Mouse (Mus musculus): Measurements from ENCODE around the gene Birc7.

The Birc7 gene

GRCm38 (mm10) chr2:180928723-180929122, at the start of gene Birc7:
Gene Birc7, plus strand, starts transcription at chr2:180929023.
- DNase-seq (ENCODE audit: low read depth), result no peak

GRCm38 (mm10) chr2:180879365-180880067, 49.3 kb upstream of the Birc7 start:
- no peak for DNase-seq (ENCODE audit: low read depth)

GRCm38 (mm10) chr2:180881281-180881680, 47.5 kb upstream of the Birc7 start:
- DNase-seq (ENCODE audit: low read depth), result no peak

- DNase-seq (ENCODE audit: low read depth), result no peak
These were observed 43.6 kb upstream of the Birc7 start for GRCm38 (mm10) chr2:180885270-180885669.

GRCm38 (mm10) chr2:180889271-180889920, 39.4 kb upstream of the Birc7 start:
- no peak for DNase-seq (ENCODE audit: low read depth)

GRCm38 (mm10) chr2:180889921-180890280, 38.9 kb upstream of the Birc7 start:
- no peak for DNase-seq (ENCODE audit: low read depth)

- DNase-seq (ENCODE audit: low read depth), result no peak
These were observed 38.3 kb upstream of the Birc7 start for GRCm38 (mm10) chr2:180890422-180891074.

GRCm38 (mm10) chr2:180891075-180891834, 37.6 kb upstream of the Birc7 start:
- DNase-seq (ENCODE audit: low read depth), result no peak

GRCm38 (mm10) chr2:180891835-180892323, 36.9 kb upstream of the Birc7 start:
- DNase-seq (ENCODE audit: low read depth), result no peak

GRCm38 (mm10) chr2:180892841-180893521, 35.8 kb upstream of the Birc7 start:
- DNase-seq (ENCODE audit: low read depth), result no peak

- DNase-seq (ENCODE audit: low read depth), result no peak
These were observed 35.2 kb upstream of the Birc7 start for GRCm38 (mm10) chr2:180893537-180894028.

GRCm38 (mm10) chr2:180894029-180894623, 34.7 kb upstream of the Birc7 start:
- no peak for DNase-seq (ENCODE audit: low read depth)

GRCm38 (mm10) chr2:180894734-180895133, 34.1 kb upstream of the Birc7 start:
- peak; percentile 64 for DNase-seq (ENCODE audit: low read depth)

- no peak for DNase-seq (ENCODE audit: low read depth)
These were observed 33.5 kb upstream of the Birc7 start for GRCm38 (mm10) chr2:180895321-180895720.

GRCm38 (mm10) chr2:180895837-180896525, 32.8 kb upstream of the Birc7 start:
- no peak for DNase-seq (ENCODE audit: low read depth)

GRCm38 (mm10) chr2:180896819-180897625, 31.8 kb upstream of the Birc7 start:
- no peak for DNase-seq (ENCODE audit: low read depth)

- DNase-seq (ENCODE audit: low read depth), result no peak
These were observed 31.0 kb upstream of the Birc7 start for GRCm38 (mm10) chr2:180897857-180898256.

- DNase-seq (ENCODE audit: low read depth), result peak; percentile 52
These were observed 26.7 kb upstream of the Birc7 start for GRCm38 (mm10) chr2:180902086-180902485.

GRCm38 (mm10) chr2:180904435-180905208, 24.2 kb upstream of the Birc7 start:
- DNase-seq (ENCODE audit: low read depth), result no peak
